Mouse (Mus musculus) hindbrain, embryonic 16.5 days (tissue): ENCODE measurements at regions not wholly inside any gene's neighbourhood (a gene's known extent, or its start where the extent isn't known, plus 50 kb on each side); places are given as distances from the start of the nearest gene placed in this dataset.

Experiments used
- ATAC-seq: fragments of 200-750 bp; cut with Nextera tagmentation; 2 replicates; pipeline ENCODE4 v1.8.0; 2017; ENCODE audit warnings: moderate TSS enrichment, moderate library complexity
- H3K27ac ChIP-seq: fragments of 300-500 bp; sonication (generic); 2 replicates; pipeline ENCODE4 v1.5.1; 2014; ENCODE audit warnings: low read depth, mild to moderate bottlenecking, control low read depth, low read length, moderate library complexity
- H3K27me3 ChIP-seq: fragments of 300-500 bp; sonication (generic); replicated peaks from 2 replicates; pipeline ENCODE4 v1.6.1; 2014; ENCODE audit warnings: low read length; ENCODE audit not compliant: control insufficient read depth, insufficient read depth
- H3K36me3 ChIP-seq: fragments of 300-500 bp; sonication (generic); 2 replicates; pipeline ENCODE4 v1.6.1; 2014; ENCODE audit warnings: mild to moderate bottlenecking, low read length, moderate library complexity, mixed read lengths; ENCODE audit not compliant: control insufficient read depth, insufficient read depth
- H3K4me1 ChIP-seq: fragments of 300-500 bp; sonication (generic); 2 replicates; pipeline ENCODE4 v1.6.1; 2014; ENCODE audit warnings: low read depth, low read length; ENCODE audit not compliant: control insufficient read depth, insufficient read depth
- H3K4me2 ChIP-seq: fragments of 300-500 bp; sonication (generic); 2 replicates; pipeline ENCODE4 v1.6.1; 2014; ENCODE audit warnings: mild to moderate bottlenecking, low read length, control low read depth, moderate library complexity
- H3K4me3 ChIP-seq: fragments of 300-500 bp; sonication (generic); 2 replicates; pipeline ENCODE4 v1.5.1; 2014; ENCODE audit warnings: mild to moderate bottlenecking, low read length, control low read depth, moderate library complexity
- H3K9ac ChIP-seq: fragments of 300-500 bp; sonication (generic); 2 replicates; pipeline ENCODE4 v1.6.1; 2014; ENCODE audit warnings: low read depth, mild to moderate bottlenecking, control low read depth, low read length, moderate library complexity
- H3K9me3 ChIP-seq: fragments of 300-500 bp; sonication (generic); 2 replicates; pipeline ENCODE4 v1.6.1; 2014; ENCODE audit warnings: mild to moderate bottlenecking, low read length, moderate library complexity; ENCODE audit not compliant: control insufficient read depth
- WGBS: fragments of 180-500 bp; shearing (Covaris S2); extraction: QIAGEN DNeasy Blood & Tissue Kit; methylation state at CpG from one replicate; pipeline ENCODE4 v1.1.7; 2014; 5-methylcytosine and 5-hydroxymethylcytosine counted together

DNA sequence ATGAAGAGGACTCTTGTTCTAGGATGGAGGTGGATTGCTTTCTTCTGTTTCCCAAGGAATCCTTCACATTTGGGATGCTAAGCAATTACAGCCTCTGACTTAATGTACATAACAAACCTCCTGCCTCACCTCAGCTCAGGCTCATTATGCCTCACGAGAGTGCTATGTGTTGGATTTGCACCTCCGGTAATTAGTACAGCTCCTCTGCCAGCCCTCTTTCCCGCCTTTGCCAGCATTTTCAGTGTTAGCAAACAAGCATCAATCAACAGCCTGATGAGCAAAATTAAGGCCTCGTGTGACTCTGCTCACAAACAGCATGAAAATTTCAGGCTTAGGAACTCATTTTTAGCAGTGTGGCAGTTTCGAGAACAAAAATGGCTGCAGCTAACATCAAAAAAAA lies 410.0 kb upstream of the Tom1l1 start:
- ATAC-seq, result no peak
- Histone ChIP-seq H3K4me3 (no peak overlapping the region), H3K36me3 (no peaks in the 10 kb centered on the region), H3K4me2 (no peak overlapping the region), H3K9me3 (no peaks in the 10 kb centered on the region), H3K27ac (no peak overlapping the region), H3K9ac (no peak overlapping the region), H3K4me1 (no peaks in the 10 kb centered on the region), H3K27me3 (no peaks in the 10 kb centered on the region)
- WGBS, result 39% methylated on average over 5 of the region's 5 CpGs

DNA sequence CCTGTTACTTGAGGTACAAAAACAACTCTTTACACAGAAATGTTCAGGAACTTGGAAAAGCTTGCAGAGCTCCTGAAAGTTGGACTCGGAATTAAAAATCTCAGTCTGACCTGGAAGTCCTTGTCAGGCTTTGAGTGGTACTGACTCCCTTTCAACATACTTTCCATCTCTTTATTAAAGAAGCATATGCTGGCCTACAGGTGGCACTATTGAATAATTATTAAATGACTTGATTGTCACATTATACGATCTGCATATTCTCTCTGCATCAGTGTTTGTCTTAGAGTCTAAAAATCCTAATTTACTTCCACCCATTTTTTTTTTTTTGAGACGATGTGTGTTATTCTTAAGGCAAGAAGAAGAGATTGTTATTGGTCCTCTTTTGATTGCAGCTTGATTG lies 409.4 kb upstream of the Tom1l1 start:
- H3K36me3 ChIP-seq, result no peaks in the 10 kb centered on the region
- H3K27me3 ChIP-seq, result no peaks in the 10 kb centered on the region
- no peaks in the 10 kb centered on the region for H3K9me3 ChIP-seq
- no peak overlapping the region for H3K4me2 ChIP-seq
- H3K4me1 ChIP-seq, result no peaks in the 10 kb centered on the region
- ATAC-seq, result no peak
- no peak overlapping the region for H3K9ac ChIP-seq
- no peak overlapping the region for H3K4me3 ChIP-seq
- no peak overlapping the region for H3K27ac ChIP-seq
- 63% methylated on average over 3 of the region's 3 CpGs for WGBS

DNA sequence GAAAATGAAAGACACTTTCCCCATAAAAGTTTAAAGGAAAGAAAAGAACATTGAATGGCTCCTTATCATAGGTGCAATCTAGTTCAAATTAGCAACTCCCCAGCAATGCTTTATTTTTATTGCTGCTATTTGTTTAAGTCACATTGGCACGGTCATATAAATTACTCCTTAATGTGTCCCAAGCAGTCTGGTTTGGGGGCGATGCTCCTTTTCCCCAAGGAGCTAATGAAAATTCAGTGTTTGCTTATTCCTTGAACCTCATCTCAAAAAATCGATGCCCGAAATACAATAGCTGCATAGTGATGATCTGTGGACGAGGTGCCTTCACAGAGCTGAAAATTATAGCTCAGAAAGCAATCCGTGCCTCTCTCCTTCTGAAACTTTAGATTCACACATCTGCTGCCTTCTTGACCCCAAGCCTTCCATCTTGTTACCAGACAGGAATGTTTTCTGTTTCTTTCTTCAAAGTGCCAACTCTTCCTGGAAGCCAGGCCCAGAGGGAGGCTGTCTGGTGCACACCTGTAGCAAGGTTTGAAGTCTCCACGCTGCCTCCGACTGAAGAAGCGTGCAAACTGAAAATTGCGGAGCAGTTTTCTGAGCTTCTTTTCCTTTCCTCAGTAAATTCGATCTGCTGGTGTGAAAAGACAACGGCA lies 408.0 kb upstream of the Tom1l1 start:
- no peak for ATAC-seq
- H3K9me3 ChIP-seq, result no peaks in the 10 kb centered on the region
- H3K4me2 ChIP-seq, result no peak overlapping the region
- H3K9ac ChIP-seq, result no peak overlapping the region
- WGBS, result 78% methylated on average over 12 of the region's 12 CpGs
- no peak overlapping the region for H3K4me3 ChIP-seq
- no peaks in the 10 kb centered on the region for H3K36me3 ChIP-seq
- H3K27ac ChIP-seq, result no peak overlapping the region
- H3K4me1 ChIP-seq, result no peaks in the 10 kb centered on the region
- H3K27me3 ChIP-seq, result no peaks in the 10 kb centered on the region

DNA sequence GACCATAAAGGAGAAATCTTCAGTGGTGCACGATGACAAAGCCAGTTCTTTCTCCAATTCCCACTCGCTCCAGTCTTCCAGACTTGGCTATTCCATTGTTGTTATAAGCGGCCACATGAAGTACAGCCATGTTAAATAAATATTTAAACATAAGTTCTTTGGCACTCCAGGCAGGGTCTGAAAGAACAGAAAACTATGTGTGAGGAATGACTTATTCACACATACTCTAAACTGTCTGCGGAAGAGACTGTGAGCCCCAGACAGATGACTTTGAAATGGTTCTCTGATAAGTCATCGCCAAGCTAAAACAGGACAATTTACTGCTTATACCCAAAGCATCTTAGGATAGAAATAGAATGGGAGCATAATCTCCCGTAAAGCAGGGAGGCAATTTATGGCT lies 377.2 kb upstream of the Tom1l1 start:
- no peak overlapping the region for H3K4me2 ChIP-seq
- no peaks in the 10 kb centered on the region for H3K27me3 ChIP-seq
- no peak for ATAC-seq
- no peak overlapping the region for H3K9ac ChIP-seq
- no peak overlapping the region for H3K27ac ChIP-seq
- H3K4me3 ChIP-seq, result no peak overlapping the region
- H3K4me1 ChIP-seq, result no peaks in the 10 kb centered on the region
- 72% methylated on average over 6 of the region's 6 CpGs for WGBS
- no peaks in the 10 kb centered on the region for H3K9me3 ChIP-seq
- H3K36me3 ChIP-seq, result no peaks in the 10 kb centered on the region

DNA sequence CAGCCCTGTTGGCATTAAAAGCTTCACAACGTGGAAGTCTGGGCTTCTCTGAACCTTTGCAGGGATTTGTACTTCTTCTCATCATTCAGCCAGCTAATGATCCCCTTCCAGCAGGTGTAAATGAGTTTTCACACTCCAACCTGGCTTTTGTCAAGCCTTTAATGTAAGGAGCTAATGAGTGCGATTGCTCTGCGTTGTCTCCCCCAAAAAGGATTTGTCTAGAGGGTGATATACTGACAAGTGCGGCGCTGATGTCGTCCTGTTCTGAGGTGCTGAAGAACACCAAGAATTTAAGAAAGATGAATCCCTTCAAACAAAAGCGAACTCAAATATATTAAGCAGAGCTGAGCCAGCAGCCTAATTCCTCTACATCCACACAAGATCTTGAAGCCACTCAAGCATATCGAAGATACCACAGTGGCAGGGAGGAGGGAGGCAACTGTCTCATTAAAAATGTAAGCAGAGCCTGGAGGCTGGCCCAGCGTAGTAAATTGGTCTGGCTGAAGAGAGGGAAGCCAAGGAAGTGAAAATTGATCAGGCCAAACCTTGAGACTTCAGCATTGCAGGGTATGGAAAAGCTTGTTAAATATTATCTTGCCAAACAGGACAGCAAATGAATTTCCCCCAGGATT lies 368.9 kb upstream of the Tom1l1 start:
- H3K4me1 ChIP-seq, result no peaks in the 10 kb centered on the region
- no peak overlapping the region for H3K9ac ChIP-seq
- no peak for ATAC-seq
- no peaks in the 10 kb centered on the region for H3K36me3 ChIP-seq
- no peaks in the 10 kb centered on the region for H3K9me3 ChIP-seq
- H3K4me2 ChIP-seq, result no peak overlapping the region
- no peak overlapping the region for H3K27ac ChIP-seq
- WGBS, result 52% methylated on average over 9 of the region's 9 CpGs
- H3K4me3 ChIP-seq, result no peak overlapping the region
- H3K27me3 ChIP-seq, result no peaks in the 10 kb centered on the region

DNA sequence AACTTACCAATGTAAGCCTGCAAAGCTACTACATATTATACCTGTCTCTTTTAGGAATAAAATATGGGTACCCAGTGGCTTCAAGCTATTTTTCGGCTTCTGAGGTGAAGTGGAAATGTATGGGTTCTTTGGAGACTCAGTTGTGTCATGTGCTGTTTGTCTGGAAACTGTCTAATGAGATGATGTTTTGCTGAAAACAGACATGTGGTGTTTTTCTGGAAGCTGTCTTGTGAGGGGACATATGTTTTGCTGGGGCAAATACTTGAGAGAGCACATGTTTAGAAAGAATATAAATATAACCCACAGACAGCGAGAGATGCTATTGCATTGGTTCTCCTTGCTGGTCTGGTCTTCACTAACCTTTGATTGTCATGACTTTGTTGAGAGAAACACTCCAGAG lies 365.2 kb upstream of the Tom1l1 start:
- no peak overlapping the region for H3K4me3 ChIP-seq
- 93% methylated on average over 2 of the region's 2 CpGs for WGBS
- no peak overlapping the region for H3K27ac ChIP-seq
- peaks cover 4% of the 10 kb centered on the region; the same call in 1 of the 2 replicates for H3K4me1 ChIP-seq
- H3K4me2 ChIP-seq, result no peak overlapping the region
- no peaks in the 10 kb centered on the region for H3K27me3 ChIP-seq
- H3K9ac ChIP-seq, result no peak overlapping the region
- H3K9me3 ChIP-seq, result no peaks in the 10 kb centered on the region
- H3K36me3 ChIP-seq, result no peaks in the 10 kb centered on the region
- ATAC-seq, result no peak

DNA sequence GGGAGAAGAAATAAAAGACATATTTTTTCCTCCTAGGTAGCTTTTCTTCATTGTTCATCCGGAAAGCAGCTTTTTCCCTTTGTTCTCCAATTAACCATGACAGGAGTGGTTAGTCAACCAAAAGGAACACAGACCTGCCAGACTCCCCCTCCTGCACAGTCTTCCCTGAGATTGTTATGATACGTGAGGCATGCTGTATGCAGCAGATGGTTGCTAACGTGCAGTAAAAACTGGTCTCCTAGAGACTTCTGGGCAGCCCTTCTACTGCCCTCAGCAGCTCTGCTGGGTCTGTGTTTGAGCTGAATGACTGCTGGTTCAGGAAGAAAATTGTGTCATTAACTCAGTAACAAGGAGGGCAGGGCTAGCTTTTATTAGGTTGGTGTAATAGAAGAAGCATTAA lies 363.5 kb upstream of the Tom1l1 start:
- Histone ChIP-seq H3K36me3 (no peaks in the 10 kb centered on the region), H3K27me3 (no peaks in the 10 kb centered on the region), H3K27ac (no peak overlapping the region), H3K9me3 (no peaks in the 10 kb centered on the region), H3K9ac (no peak overlapping the region), H3K4me2 (0 out of 2 replicates have a peak overlapping the region, but pooled peaks have one; percentile 10), H3K4me3 (no peak overlapping the region), H3K4me1 (peaks cover 4% of the 10 kb centered on the region; the same call in 1 of the 2 replicates)
- ATAC-seq, result peak; percentile 87
- 13% methylated on average over 3 of the region's 3 CpGs for WGBS

DNA sequence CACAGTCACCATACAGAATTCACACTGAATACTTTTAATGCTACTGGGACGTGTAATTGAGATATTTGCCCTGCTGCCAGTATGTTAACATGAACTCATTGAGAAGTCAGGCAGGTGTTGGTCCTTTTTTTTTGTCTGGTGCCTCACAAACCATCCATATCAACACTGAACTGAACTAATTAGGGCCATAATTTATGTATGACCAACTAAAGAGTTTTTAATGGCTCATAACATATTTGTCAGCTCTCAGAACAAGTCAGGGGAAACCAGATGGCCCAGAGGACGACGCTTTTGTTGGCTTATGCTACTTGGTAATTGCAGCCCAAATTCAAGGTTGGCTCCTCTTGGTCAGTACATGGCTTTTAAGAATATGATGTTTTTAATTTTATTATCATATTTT lies 353.3 kb upstream of the Tom1l1 start:
- WGBS, result 49% methylated on average over 3 of the region's 3 CpGs
- H3K9me3 ChIP-seq, result no peaks in the 10 kb centered on the region
- H3K4me1 ChIP-seq, result no peaks in the 10 kb centered on the region
- no peaks in the 10 kb centered on the region for H3K27me3 ChIP-seq
- no peak for ATAC-seq
- H3K36me3 ChIP-seq, result no peaks in the 10 kb centered on the region
- H3K27ac ChIP-seq, result no peak overlapping the region
- H3K4me3 ChIP-seq, result no peak overlapping the region
- H3K9ac ChIP-seq, result no peak overlapping the region
- no peak overlapping the region for H3K4me2 ChIP-seq
